Mouse (Mus musculus) layer of hippocampus, adult 6 months (tissue): Measurements from ENCODE around the gene Gm7173. TPM values are rescaled to one million over a fixed set of nuclear protein-coding genes. Genes with fewer than 3 reads are reported as not detected.

Source experiments
- long read RNA-seq, 2 experiments: library from polyadenylated mRNA; unstranded; transcript quantifications; one replicate each; pipeline ENCODE4 v2.0.0; 2019 to 2020
- polyA plus RNA-seq: library from polyadenylated mRNA; unstranded; fragments of <200 nt; fragmentation: Nextera tagmentation; gene quantifications from 2 replicates; pipeline ENCODE4 v1.2.3, GENCODE M21; 2021

Gm7173 gene
- 0.58 and 0.70 TPM in 2 replicates for polyA plus RNA-seq
- long read RNA-seq, experiment 1: 0 reads
- long read RNA-seq, experiment 2: 0 reads

DNA sequence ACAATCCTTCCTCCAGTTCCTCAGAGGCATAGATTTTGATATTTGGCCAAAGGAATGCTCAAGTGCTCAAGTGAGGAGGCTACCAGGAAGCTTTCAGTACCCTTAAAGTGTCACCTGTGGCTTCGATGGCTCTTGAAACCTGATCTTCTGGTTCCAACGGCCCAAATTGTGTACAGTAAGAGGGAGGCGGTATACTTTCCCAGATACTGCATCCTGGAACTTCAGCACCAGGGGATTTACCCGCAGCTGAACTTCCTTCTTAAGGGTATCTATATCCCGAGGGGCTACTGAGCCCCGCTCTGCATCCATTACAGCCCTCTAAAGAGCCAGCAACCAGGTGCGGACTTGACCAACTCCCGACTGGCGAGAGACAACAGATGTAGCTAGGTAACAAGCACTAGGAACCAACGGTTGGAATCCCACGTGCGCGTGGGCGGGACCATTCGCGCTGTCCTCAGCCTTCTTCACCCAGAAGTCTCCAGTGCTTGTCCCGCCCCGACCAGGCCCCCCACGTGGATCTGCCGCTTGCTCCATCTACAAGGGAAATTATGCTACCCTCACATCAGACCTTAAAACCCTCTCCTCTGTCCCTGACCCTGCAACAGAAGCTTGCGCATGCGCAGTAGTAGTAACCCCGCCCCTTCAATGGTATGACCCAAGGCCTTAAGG, at the start of gene Gm7173:
Gene Gm7173 (minus strand): TSS at position 309 of the 669 bp plus-strand sequence.

Other genes with a start within 250 kb of the Gm7173 start
- gene Mageb16, start 154.2 kb upstream of the Gm7173 start, polyA plus RNA-seq: not detected in 2 replicates